Mouse (Mus musculus) embryonic facial prominence, embryonic 11.5 days (tissue): ENCODE measurements at regions not wholly inside any gene's neighbourhood (a gene's known extent, or its start where the extent isn't known, plus 50 kb on each side); places are given as distances from the start of the nearest gene placed in this dataset.

Experiments
- ATAC-seq: fragments of 200-750 bp; cut with Nextera tagmentation; replicated peaks from 2 replicates; pipeline ENCODE4 v1.8.0; 2017; ENCODE audit warnings: low read depth; ENCODE audit not compliant: insufficient number of reproducible peaks, low FRiP score, low TSS enrichment
- DNase-seq: peaks from one replicate; pipeline ENCODE4 v3.0.0-alpha.2; 2015; ENCODE audit warnings: low spot score
- H3K27ac ChIP-seq: fragments of 300-500 bp; sonication (generic); replicated peaks from 2 replicates; pipeline ENCODE4 v1.5.1; 2014; ENCODE audit warnings: mild to moderate bottlenecking, low read depth, low read length, control low read depth
- H3K27me3 ChIP-seq: fragments of 300-500 bp; sonication (generic); 2 replicates; pipeline ENCODE4 v1.6.1; 2014; ENCODE audit warnings: mild to moderate bottlenecking, low read length, moderate library complexity, mixed read lengths; ENCODE audit not compliant: control insufficient read depth, insufficient read depth
- H3K36me3 ChIP-seq: fragments of 300-500 bp; sonication (generic); replicated peaks from 2 replicates; pipeline ENCODE4 v1.6.1; 2014; ENCODE audit warnings: low read depth, mild to moderate bottlenecking, low read length, moderate library complexity, mixed read lengths; ENCODE audit not compliant: control insufficient read depth, insufficient read depth
- H3K4me1 ChIP-seq: fragments of 300-500 bp; sonication (generic); 2 replicates; pipeline ENCODE4 v1.6.1; 2014; ENCODE audit warnings: low read length, mixed read lengths; ENCODE audit not compliant: control insufficient read depth, insufficient read depth
- H3K4me2 ChIP-seq: fragments of 300-500 bp; sonication (generic); 2 replicates; pipeline ENCODE4 v1.6.1; 2014; ENCODE audit warnings: low read depth, mild to moderate bottlenecking, control low read depth, low read length, moderate library complexity
- H3K4me3 ChIP-seq: fragments of 300-500 bp; sonication (generic); 2 replicates; pipeline ENCODE4 v1.5.1; 2014; ENCODE audit warnings: low read depth, low read length, control low read depth
- H3K9ac ChIP-seq: fragments of 300-500 bp; sonication (generic); replicated peaks from 2 replicates; pipeline ENCODE4 v1.6.1; 2014; ENCODE audit warnings: mild to moderate bottlenecking, control low read depth, low read length
- H3K9me3 ChIP-seq: fragments of 300-500 bp; sonication (generic); replicated peaks from 2 replicates; pipeline ENCODE4 v1.6.1; 2016; ENCODE audit warnings: mild to moderate bottlenecking, low read length, inconsistent platforms, mixed read lengths; ENCODE audit not compliant: control insufficient read depth
- WGBS: fragments of 180-500 bp; shearing (Covaris S2); extraction: QIAGEN DNeasy Blood & Tissue Kit; methylation state at CpG from one replicate; pipeline ENCODE4 v1.1.7; 2014; 5-methylcytosine and 5-hydroxymethylcytosine counted together

GRCm38 (mm10) chr2:147707156-147707555 is 339.6 kb downstream of the Foxa2 start:
- Histone ChIP-seq H3K27me3 (no peaks in the 10 kb centered on the region), H3K9ac (no peak overlapping the region), H3K4me2 (no peak overlapping the region), H3K27ac (no peak overlapping the region), H3K36me3 (no peaks in the 10 kb centered on the region), H3K4me3 (no peak overlapping the region), H3K4me1 (no peaks in the 10 kb centered on the region), H3K9me3 (no peaks in the 10 kb centered on the region)
- no peak for DNase-seq
- ATAC-seq: no peak
- WGBS: 85% methylated on average over 6 of the region's 6 CpGs

DNA sequence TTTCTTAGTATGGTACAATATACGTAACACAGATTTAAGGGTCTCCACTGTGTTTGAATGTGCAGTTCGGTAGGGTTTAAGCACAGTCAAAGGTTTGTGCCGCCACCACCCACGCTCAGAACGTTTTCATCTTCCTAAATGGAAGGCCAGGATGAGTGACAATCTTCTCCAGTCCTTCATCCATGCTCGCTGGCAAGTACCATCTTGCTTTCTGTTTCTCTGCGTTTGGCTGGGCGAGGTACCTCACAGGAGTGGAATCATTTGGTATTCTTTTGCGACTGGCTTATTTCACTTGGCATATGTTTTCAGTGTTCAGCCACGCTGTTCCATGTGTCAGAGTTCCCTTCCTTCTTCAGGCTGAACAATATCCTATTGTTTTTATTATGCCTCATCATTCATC is 342.3 kb downstream of the Pax1 start:
- Histone ChIP-seq H3K27ac (no peak overlapping the region), H3K9me3 (no peaks in the 10 kb centered on the region), H3K4me3 (no peak overlapping the region), H3K4me1 (no peaks in the 10 kb centered on the region), H3K27me3 (no peaks in the 10 kb centered on the region), H3K36me3 (no peaks in the 10 kb centered on the region), H3K9ac (no peak overlapping the region), H3K4me2 (no peak overlapping the region)
- DNase-seq (no peak), ATAC-seq (no peak)
- 77% methylated on average over 10 of the region's 10 CpGs for WGBS

- no peaks in the 10 kb centered on the region for H3K36me3 ChIP-seq
- H3K4me3 ChIP-seq: no peak overlapping the region
- no peak overlapping the region for H3K9ac ChIP-seq
- H3K4me2 ChIP-seq: no peak overlapping the region
- no peak overlapping the region for H3K27ac ChIP-seq
- H3K27me3 ChIP-seq: no peaks in the 10 kb centered on the region
- no peak for ATAC-seq
- no peaks in the 10 kb centered on the region for H3K4me1 ChIP-seq
- WGBS: 59% methylated on average over 6 of the region's 6 CpGs
- DNase-seq: no peak
- H3K9me3 ChIP-seq: no peaks in the 10 kb centered on the region
These were observed 340.8 kb downstream of the Pax1 start for GRCm38 (mm10) chr2:147702330-147703063.

DNA sequence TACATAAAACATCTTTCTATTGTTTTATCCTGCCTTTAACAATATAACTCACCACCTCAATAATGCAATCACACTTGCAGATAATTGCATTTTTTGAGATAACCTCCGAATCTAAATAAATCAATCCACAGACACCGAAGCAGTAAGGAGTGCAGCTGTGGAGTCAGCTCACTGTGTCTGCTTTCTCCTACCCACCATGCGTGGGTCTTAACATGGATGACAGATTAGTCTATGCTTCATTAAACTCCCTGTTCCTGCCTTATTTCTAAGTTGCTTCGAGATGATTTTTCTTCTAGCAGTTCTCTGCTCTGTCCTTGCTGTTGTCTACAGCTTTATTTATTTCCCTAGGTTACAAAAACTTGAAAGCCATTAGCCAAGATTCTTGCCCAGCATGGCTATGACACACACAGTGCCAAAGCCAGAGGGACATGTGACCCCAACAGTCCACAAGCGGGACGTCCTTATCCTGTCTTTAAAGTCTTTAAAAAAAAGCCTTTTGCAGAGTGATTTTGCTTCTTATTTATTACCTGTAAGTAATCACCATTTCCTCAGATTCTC is 337.9 kb downstream of the Pax1 start:
- no peaks in the 10 kb centered on the region for H3K4me1 ChIP-seq
- ATAC-seq (no peak), DNase-seq (no peak)
- H3K9me3 ChIP-seq: no peaks in the 10 kb centered on the region
- no peak overlapping the region for H3K9ac ChIP-seq
- H3K27ac ChIP-seq: no peak overlapping the region
- WGBS: 79% methylated on average over 6 of the region's 6 CpGs
- no peak overlapping the region for H3K4me2 ChIP-seq
- H3K4me3 ChIP-seq: no peak overlapping the region
- no peaks in the 10 kb centered on the region for H3K36me3 ChIP-seq
- no peaks in the 10 kb centered on the region for H3K27me3 ChIP-seq

- no peaks in the 10 kb centered on the region for H3K27me3 ChIP-seq
- H3K9me3 ChIP-seq: no peaks in the 10 kb centered on the region
- no peaks in the 10 kb centered on the region for H3K36me3 ChIP-seq
- 77% methylated on average over 10 of the region's 10 CpGs for WGBS
- H3K4me1 ChIP-seq: no peaks in the 10 kb centered on the region; the same call in 1 of the 2 replicates
- H3K9ac ChIP-seq: no peak overlapping the region
- H3K4me2 ChIP-seq: no peak overlapping the region
- ATAC-seq: no peak
- no peak overlapping the region for H3K27ac ChIP-seq
- H3K4me3 ChIP-seq: no peak overlapping the region
- DNase-seq: no peak
These were observed 330.2 kb downstream of the Pax1 start for GRCm38 (mm10) chr2:147691896-147692295.

- H3K27me3 ChIP-seq: no peaks in the 10 kb centered on the region
- no peaks in the 10 kb centered on the region; the same call in 1 of the 2 replicates for H3K4me1 ChIP-seq
These were observed 328.9 kb downstream of the Pax1 start for GRCm38 (mm10) chr2:147690506-147691208.

GRCm38 (mm10) chr2:147688742-147689141 is 327.0 kb downstream of the Pax1 start:
- DNase-seq (peak; percentile 82), ATAC-seq (no peak; the same call in 1 of the 2 replicates)
- WGBS: 17% methylated on average over 6 of the region's 6 CpGs

More at GRCm38 (mm10) chr2:147690506-147691208, 328.9 kb downstream of the Pax1 start:
- no peaks in the 10 kb centered on the region for H3K9me3 ChIP-seq
- 63% methylated on average over 15 of the region's 15 CpGs for WGBS
- no peak overlapping the region for H3K9ac ChIP-seq
- H3K4me2 ChIP-seq: no peak overlapping the region
- no peaks in the 10 kb centered on the region for H3K36me3 ChIP-seq
- DNase-seq (no peak), ATAC-seq (no peak)
- no peak overlapping the region for H3K27ac ChIP-seq
- H3K4me3 ChIP-seq: no peak overlapping the region

DNA sequence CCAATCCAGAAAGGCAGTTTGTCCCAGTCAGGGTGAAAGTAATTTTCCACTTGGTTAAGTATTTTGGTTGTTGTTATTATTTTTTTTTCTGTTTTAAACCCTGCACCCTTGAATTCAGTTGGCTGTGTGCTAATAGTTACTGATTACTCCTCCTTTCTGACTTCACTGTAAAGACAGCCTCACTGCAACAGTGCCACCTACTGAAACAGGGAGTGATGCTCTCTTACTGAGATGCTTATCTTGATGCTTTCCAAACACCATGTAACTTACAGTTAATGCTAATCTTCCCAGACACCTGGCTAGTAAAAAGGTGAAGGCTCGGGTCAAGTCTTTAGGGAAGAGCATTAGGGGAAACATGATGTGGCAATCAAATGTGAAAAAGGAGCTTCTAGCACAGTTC is 294.9 kb downstream of the Pax1 start:
- WGBS: 34% methylated on average over 1 of the region's 1 CpGs
- Histone ChIP-seq H3K9ac (no peak overlapping the region), H3K27ac (no peak overlapping the region), H3K36me3 (no peaks in the 10 kb centered on the region), H3K4me2 (no peak overlapping the region), H3K9me3 (no peaks in the 10 kb centered on the region), H3K4me1 (no peaks in the 10 kb centered on the region), H3K27me3 (no peaks in the 10 kb centered on the region), H3K4me3 (no peak overlapping the region)
- ATAC-seq: no peak
- DNase-seq: peak; percentile 59

More at GRCm38 (mm10) chr2:147688742-147689141, 327.0 kb downstream of the Pax1 start:
- H3K4me2 ChIP-seq: no peak overlapping the region
- no peaks in the 10 kb centered on the region for H3K9me3 ChIP-seq
- no peak overlapping the region for H3K27ac ChIP-seq
- H3K4me3 ChIP-seq: no peak overlapping the region
- no peaks in the 10 kb centered on the region for H3K36me3 ChIP-seq
- no peaks in the 10 kb centered on the region; the same call in 1 of the 2 replicates for H3K4me1 ChIP-seq
- no peaks in the 10 kb centered on the region for H3K27me3 ChIP-seq
- H3K9ac ChIP-seq: no peak overlapping the region
